Mouse (Mus musculus) Muller cell, postnatal 12 days (primary cell): ENCODE measurements around the gene Bcl6.

ENCODE experiments used
- DNase-seq: peaks from one replicate; pipeline ENCODE4 v3.0.0-alpha.2; 2015; ENCODE audit errors: inconsistent ontology term

The Bcl6 gene

DNA sequence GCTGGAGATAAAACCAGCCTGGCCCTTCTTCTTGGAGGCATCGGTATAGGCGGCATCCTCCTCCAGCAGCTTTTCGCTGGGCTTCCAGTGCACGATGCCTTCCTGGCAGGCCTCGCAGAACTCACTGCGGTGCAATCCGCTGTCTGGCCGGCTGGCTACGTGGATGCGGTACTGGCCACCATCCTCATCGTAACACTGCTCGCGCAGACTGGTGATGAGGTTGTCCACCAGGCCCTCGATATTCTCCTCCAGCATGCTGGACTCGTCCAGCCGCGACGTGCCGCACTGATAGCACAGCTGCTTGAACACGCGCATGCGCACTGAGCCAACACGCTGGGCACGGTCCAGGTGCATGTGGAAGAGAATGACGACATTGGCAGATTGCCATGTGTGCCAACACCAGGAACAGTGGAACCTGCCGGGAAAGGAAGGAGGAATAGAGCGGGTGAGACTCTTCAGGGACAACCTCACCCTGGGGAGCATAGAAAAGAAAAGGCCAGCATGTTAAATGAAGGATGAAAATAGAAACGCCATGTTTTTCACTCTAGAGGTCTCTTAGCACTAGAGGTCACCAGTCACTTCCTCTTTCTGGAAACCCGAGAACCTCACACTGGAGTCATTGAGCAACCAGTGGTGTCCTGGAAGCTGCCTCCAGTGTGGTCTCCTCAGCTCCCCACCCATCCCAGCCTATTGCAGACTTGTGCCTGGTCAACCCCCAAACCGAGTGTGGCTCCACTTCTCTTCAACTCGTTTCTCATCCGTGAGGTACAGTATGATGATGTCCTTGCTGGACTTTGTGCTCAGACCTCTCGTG lies 61.1 kb downstream of the Bcl6 start:
- no peak for DNase-seq

DNA sequence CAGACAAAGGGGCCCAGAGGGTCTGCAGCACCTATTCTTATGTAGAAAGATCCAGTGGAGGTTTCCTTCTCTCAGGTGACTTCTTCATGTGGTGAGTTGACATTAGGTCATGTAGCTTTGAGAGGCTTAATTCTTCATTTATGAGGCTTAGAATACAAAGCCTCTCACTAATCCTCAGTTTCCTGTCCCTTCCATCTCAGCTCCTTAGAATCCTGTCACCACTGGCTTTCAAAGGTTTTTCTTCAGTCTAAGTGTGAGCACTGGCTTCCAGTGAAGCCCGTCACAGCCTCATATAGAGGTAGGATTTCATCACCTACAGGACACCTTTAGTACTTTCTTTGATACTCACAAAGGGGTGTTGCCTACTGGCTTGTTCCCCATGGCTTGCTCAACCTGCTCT lies 65.7 kb downstream of the Bcl6 start:
- DNase-seq, result no peak

DNA sequence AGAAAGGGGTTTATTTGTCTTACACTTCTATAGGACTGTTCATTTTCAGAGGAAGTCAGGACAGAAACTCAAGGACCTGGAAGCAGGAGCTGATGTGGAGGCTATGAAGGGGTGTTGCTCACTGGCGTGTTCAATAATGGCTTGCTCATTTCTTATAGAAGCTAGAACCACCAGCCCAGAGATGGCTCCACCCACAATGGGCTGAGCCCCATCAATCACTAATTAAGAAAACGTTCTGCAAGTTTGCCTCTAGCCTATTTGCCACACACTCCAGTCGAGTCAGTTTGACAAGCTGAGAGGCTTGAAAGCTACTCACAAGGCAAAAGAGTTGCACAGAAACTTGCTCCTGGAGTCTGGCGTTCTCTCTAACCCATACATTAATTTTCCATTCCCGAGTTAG lies 67.0 kb downstream of the Bcl6 start:
- DNase-seq, result no peak

DNA sequence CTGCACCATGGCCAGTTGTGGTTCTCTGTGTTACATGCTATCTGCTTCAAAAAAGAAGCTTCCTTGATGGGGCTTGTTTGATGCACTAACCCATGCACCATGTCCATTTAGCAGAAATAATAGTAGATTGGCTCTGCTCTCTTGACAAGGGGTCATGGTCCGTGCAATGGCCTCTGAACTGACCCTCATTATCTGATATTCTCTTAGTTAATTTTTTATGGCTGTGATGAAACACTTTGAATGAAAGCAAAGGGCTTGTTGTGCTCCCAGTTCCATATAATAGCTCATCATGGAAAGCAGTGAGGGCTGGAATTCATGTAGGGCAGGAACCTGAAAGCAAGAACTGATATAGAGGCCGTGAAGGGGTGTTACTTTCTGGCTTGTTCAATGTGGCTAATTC lies 69.2 kb downstream of the Bcl6 start:
- DNase-seq, result no peak
